In genomic region chr11:108857678-108858338, GRCm38 (mm10) we compare ENCODE assay signal across 8 mouse cellular contexts.
DNase-seq lines count a peak whose midpoint lies in the region; ATAC-seq lines count a peak whose summit lies in the region.

No protein-coding gene starts in this region.

- no peaks in the 10 kb centered on the region for H3K27me3 ChIP-seq in neural tube, embryonic 15.5 days (replicated peaks)
- no peaks in the 10 kb centered on the region for H3K27me3 ChIP-seq in forebrain, embryonic 15.5 days
- H3K27me3 ChIP-seq in midbrain, embryonic 13.5 days: no peaks in the 10 kb centered on the region

- no peak overlapping the region for H3K4me3 ChIP-seq in neural tube, embryonic 15.5 days (replicated peaks)
- no peak overlapping the region for H3K4me3 ChIP-seq in forebrain, embryonic 15.5 days
- no peak overlapping the region for H3K4me3 ChIP-seq in midbrain, embryonic 13.5 days (replicated peaks)

- peaks cover 21% of the 10 kb centered on the region for H3K4me1 ChIP-seq in neural tube, embryonic 15.5 days
- H3K4me1 ChIP-seq in forebrain, embryonic 15.5 days: peaks cover 8% of the 10 kb centered on the region
- peaks cover 18% of the 10 kb centered on the region for H3K4me1 ChIP-seq in midbrain, embryonic 13.5 days (replicated peaks)

- no peak overlapping the region for H3K9ac ChIP-seq in neural tube, embryonic 15.5 days (replicated peaks)
- H3K9ac ChIP-seq in forebrain, embryonic 15.5 days (replicated peaks): no peak overlapping the region
- H3K9ac ChIP-seq in midbrain, embryonic 13.5 days (replicated peaks): no peak overlapping the region

- 39% methylated on average over 7 of the region's 7 CpGs for WGBS in neural tube, embryonic 15.5 days
- 33% methylated on average over 7 of the region's 7 CpGs for WGBS in forebrain, embryonic 15.5 days
- 36% methylated on average over 7 of the region's 7 CpGs for WGBS in midbrain, embryonic 13.5 days

- intact Hi-C loops in left cerebral cortex, postnatal 14 days (cut with DNase I): no loop called here
- intact Hi-C loops in heart, postnatal 25 days (cut with DNase I): no loop called here

- no peaks in the 10 kb centered on the region for H3K36me3 ChIP-seq in neural tube, embryonic 15.5 days
- no peaks in the 10 kb centered on the region for H3K36me3 ChIP-seq in forebrain, embryonic 15.5 days
- H3K36me3 ChIP-seq in midbrain, embryonic 13.5 days: no peaks in the 10 kb centered on the region

- no peak for DNase-seq in neural tube, embryonic 10.5 days (ENCODE audit: extremely low spot score, low spot score)
- peak; percentile 63 to 79 for DNase-seq in left cerebral cortex, postnatal 14 days (ENCODE audit: low spot score in 2 of 2)
- DNase-seq in heart, postnatal 25 days (ENCODE audit: low spot score): no peak
- no peak for DNase-seq in urinary bladder, postnatal 14 days (ENCODE audit: low spot score)

- H3K9me3 ChIP-seq in neural tube, embryonic 15.5 days (replicated peaks): no peaks in the 10 kb centered on the region
- no peaks in the 10 kb centered on the region for H3K9me3 ChIP-seq in forebrain, embryonic 15.5 days
- H3K9me3 ChIP-seq in midbrain, embryonic 13.5 days: no peaks in the 10 kb centered on the region

- no peak; the same call in 1 of the 2 replicates for ATAC-seq in neural tube, embryonic 15.5 days (ENCODE audit: low FRiP score)
- ATAC-seq in forebrain, embryonic 15.5 days (replicated peaks): peak; percentile 66; the same call in 1 of the 2 replicates
- peak; percentile 60 for ATAC-seq in midbrain, embryonic 13.5 days
- no peak for ATAC-seq in granulocyte monocyte progenitor cell, adult 5-6 weeks (replicated peaks; ENCODE audit: poor library complexity, severe bottlenecking)

- 0 out of 2 replicates have a peak overlapping the region, but pooled peaks have one; percentile 5 for H3K27ac ChIP-seq in neural tube, embryonic 15.5 days (replicated peaks)
- no peak overlapping the region for H3K27ac ChIP-seq in forebrain, embryonic 15.5 days (replicated peaks)
- H3K27ac ChIP-seq in midbrain, embryonic 13.5 days: peak overlapping the region; percentile 25; the same call in 1 of the 2 replicates

- H3K4me2 ChIP-seq in neural tube, embryonic 15.5 days: no peak overlapping the region
- H3K4me2 ChIP-seq in forebrain, embryonic 15.5 days (replicated peaks): no peak overlapping the region
- 0 out of 2 replicates have a peak overlapping the region, but pooled peaks have one; percentile 2 for H3K4me2 ChIP-seq in midbrain, embryonic 13.5 days (replicated peaks)

Comparison
In these comparisons a context has a peak if more than half of its experiments do, and no peak if none do; other contexts are left out.
1. ATAC-seq: peak in forebrain, embryonic 15.5 days (single experiment) and midbrain, embryonic 13.5 days (single experiment); none in neural tube, embryonic 15.5 days (single experiment) and granulocyte monocyte progenitor cell, adult 5-6 weeks (single experiment).
2. DNase-seq: peak in left cerebral cortex, postnatal 14 days (2 of 2); none in neural tube, embryonic 10.5 days (single experiment), heart, postnatal 25 days (single experiment) and urinary bladder, postnatal 14 days (single experiment).